Mouse (Mus musculus) liver, embryonic 14.5 days (tissue): ENCODE data around the gene Klk1b3.
"Not testable (repeated sequence)": the region's sequence is repeated elsewhere in the genome, so short reads cannot be mapped to it uniquely, and the experiment has no call there.

Source experiments
- CTCF ChIP-seq: IDR thresholded peaks from 2 replicates; pipeline ENCODE4 v1.5.1; 2016; ENCODE audit warnings: antibody characterized with exemption, low read depth, control low read depth
- EP300 ChIP-seq: IDR thresholded peaks from 2 replicates; pipeline ENCODE4 v1.6.1; 2016; ENCODE audit warnings: antibody characterized with exemption, low read depth

DNA sequence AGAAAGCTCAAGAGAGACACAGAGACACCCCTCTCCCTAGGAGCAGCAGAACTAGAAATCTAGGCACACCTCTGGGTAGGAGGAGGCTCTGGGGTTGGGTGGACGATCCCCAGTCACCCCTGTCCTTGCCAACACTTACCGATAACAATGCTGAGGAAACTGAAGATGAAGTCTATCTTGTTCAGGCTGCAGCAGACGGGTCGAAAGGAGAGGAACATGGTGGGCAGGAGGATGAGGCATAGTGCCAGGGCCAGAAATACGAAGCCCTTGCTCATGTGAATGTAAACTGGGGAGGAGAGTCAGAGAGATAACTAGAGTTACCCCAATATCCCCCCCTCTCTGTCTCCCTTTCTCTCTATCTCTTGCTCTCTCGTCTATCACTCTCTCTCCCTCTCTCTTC lies 24.3 kb downstream of the Klk1b3 start:
- TF ChIP-seq EP300, CTCF: not testable (repeated sequence)
